Mouse (Mus musculus) forebrain, embryonic 15.5 days (tissue): Measurements from ENCODE around the gene Psap. TPM values are rescaled to one million over a fixed set of nuclear protein-coding genes. Genes with fewer than 3 reads are reported as not detected.

ENCODE experiments used
- ATAC-seq: fragments of 200-750 bp; cut with Nextera tagmentation; replicated peaks from 2 replicates; pipeline ENCODE4 v1.8.0; 2017; ENCODE audit warnings: mild to moderate bottlenecking, moderate TSS enrichment, moderate library complexity
- H3K27ac ChIP-seq: fragments of 300-500 bp; sonication (generic); replicated peaks from 2 replicates; pipeline ENCODE4 v1.5.1; 2015; ENCODE audit warnings: mild to moderate bottlenecking, inconsistent platforms
- H3K27me3 ChIP-seq: fragments of 300-500 bp; sonication (generic); 2 replicates; pipeline ENCODE4 v1.6.1; 2015; ENCODE audit warnings: inconsistent platforms
- H3K36me3 ChIP-seq: fragments of 300-500 bp; sonication (generic); 2 replicates; pipeline ENCODE4 v1.6.1; 2015; ENCODE audit warnings: mild to moderate bottlenecking, inconsistent platforms
- H3K4me1 ChIP-seq: fragments of 300-500 bp; sonication (generic); 2 replicates; pipeline ENCODE4 v1.6.1; 2015; ENCODE audit warnings: inconsistent platforms
- H3K4me2 ChIP-seq: fragments of 300-500 bp; sonication (generic); replicated peaks from 2 replicates; pipeline ENCODE4 v1.6.1; 2015; ENCODE audit warnings: mild to moderate bottlenecking, inconsistent platforms
- H3K4me3 ChIP-seq: fragments of 300-500 bp; sonication (generic); 2 replicates; pipeline ENCODE4 v1.5.1; 2015; ENCODE audit warnings: mild to moderate bottlenecking, inconsistent platforms
- H3K9ac ChIP-seq: fragments of 300-500 bp; sonication (generic); replicated peaks from 2 replicates; pipeline ENCODE4 v1.6.1; 2015; ENCODE audit warnings: mild to moderate bottlenecking, inconsistent platforms
- H3K9me3 ChIP-seq: fragments of 300-500 bp; sonication (generic); 2 replicates; pipeline ENCODE4 v1.6.1; 2016; ENCODE audit warnings: inconsistent platforms
- WGBS: fragments of 180-500 bp; shearing (Covaris S2); methylation state at CpG from one replicate; pipeline ENCODE4 v1.1.7; 2015; ENCODE audit warnings: mixed read lengths; 5-methylcytosine and 5-hydroxymethylcytosine counted together
- polyA plus RNA-seq: library from polyadenylated mRNA; unstranded; fragments of >200 nt; fragmentation: Nextera tagmentation; extraction: Ambion mirVana; gene quantifications from 2 replicates; pipeline ENCODE4 v1.2.1, GENCODE M21; 2015

The Psap gene
- polyA plus RNA-seq, 1 experiment from 2014 or later: 169 TPM

GRCm38 (mm10) chr10:60282116-60283014 lies 4.9 kb downstream of the Psap start:
- H3K4me1 ChIP-seq: peaks cover 91% of the 10 kb centered on the region
- ATAC-seq: no peak
- whole genome bisulfite sequencing: 67% methylated on average over 10 of the region's 10 CpGs
- no peak overlapping the region for H3K9ac ChIP-seq
- no peaks in the 10 kb centered on the region for H3K36me3 ChIP-seq
- H3K27ac ChIP-seq: 0 out of 2 replicates have a peak overlapping the region, but pooled peaks have one; percentile 9
- no peak overlapping the region for H3K4me3 ChIP-seq
- H3K4me2 ChIP-seq: no peak overlapping the region
- H3K27me3 ChIP-seq: no peaks in the 10 kb centered on the region
- no peaks in the 10 kb centered on the region for H3K9me3 ChIP-seq

GRCm38 (mm10) chr10:60284248-60284647 lies 6.8 kb downstream of the Psap start:
- H3K36me3 ChIP-seq: no peaks in the 10 kb centered on the region
- no peaks in the 10 kb centered on the region for H3K27me3 ChIP-seq
- ATAC-seq: no peak
- peaks cover 92% of the 10 kb centered on the region for H3K4me1 ChIP-seq
- no peaks in the 10 kb centered on the region for H3K9me3 ChIP-seq
- H3K4me2 ChIP-seq: 0 out of 2 replicates have a peak overlapping the region, but pooled peaks have one; percentile 43
- H3K4me3 ChIP-seq: no peak overlapping the region
- 48% methylated on average over 6 of the region's 6 CpGs for WGBS
- H3K9ac ChIP-seq: no peak overlapping the region
- H3K27ac ChIP-seq: peak overlapping the region; percentile 81

- H3K27ac ChIP-seq: peak overlapping the region; percentile 81
- WGBS: 36% methylated on average over 8 of the region's 8 CpGs
Measured at GRCm38 (mm10) chr10:60284676-60285111, 7.3 kb downstream of the Psap start.

GRCm38 (mm10) chr10:60285183-60285582 lies 7.8 kb downstream of the Psap start:
- Histone ChIP-seq H3K4me3 (peak overlapping the region; percentile 19), H3K27me3 (no peaks in the 10 kb centered on the region), H3K4me2 (peak overlapping the region; percentile 43), H3K9me3 (no peaks in the 10 kb centered on the region), H3K4me1 (peaks cover 89% of the 10 kb centered on the region), H3K36me3 (no peaks in the 10 kb centered on the region), H3K27ac (peak overlapping the region; percentile 81), H3K9ac (peak overlapping the region; percentile 6; the same call in 1 of the 2 replicates)
- 32% methylated on average over 8 of the region's 8 CpGs for WGBS
- peak; percentile 44 for ATAC-seq

More at GRCm38 (mm10) chr10:60284676-60285111, 7.3 kb downstream of the Psap start:
- H3K27me3 ChIP-seq: no peaks in the 10 kb centered on the region
- peaks cover 89% of the 10 kb centered on the region for H3K4me1 ChIP-seq
- no peaks in the 10 kb centered on the region for H3K9me3 ChIP-seq
- no peak overlapping the region for H3K9ac ChIP-seq
- H3K4me2 ChIP-seq: peak overlapping the region; percentile 43
- ATAC-seq: 0 out of 2 replicates have a peak, but pooled peaks have one; percentile 8
- H3K36me3 ChIP-seq: no peaks in the 10 kb centered on the region
- H3K4me3 ChIP-seq: no peak overlapping the region

- no peaks in the 10 kb centered on the region for H3K9me3 ChIP-seq
- ATAC-seq: peak; percentile 88
- H3K9ac ChIP-seq: peak overlapping the region; percentile 6; the same call in 1 of the 2 replicates
- H3K36me3 ChIP-seq: no peaks in the 10 kb centered on the region
- H3K4me2 ChIP-seq: peak overlapping the region; percentile 43
- H3K27me3 ChIP-seq: no peaks in the 10 kb centered on the region
- H3K4me1 ChIP-seq: peaks cover 83% of the 10 kb centered on the region
- peak overlapping the region; percentile 81 for H3K27ac ChIP-seq
- peak overlapping the region; percentile 19 for H3K4me3 ChIP-seq
- WGBS: 16% methylated on average over 14 of the region's 14 CpGs
Measured at GRCm38 (mm10) chr10:60285676-60286372, 8.4 kb downstream of the Psap start.

GRCm38 (mm10) chr10:60286546-60286945 lies 9.1 kb downstream of the Psap start:
- Histone ChIP-seq H3K9me3 (no peaks in the 10 kb centered on the region), H3K27ac (peak overlapping the region; percentile 81), H3K4me2 (no peak overlapping the region; the same call in 1 of the 2 replicates), H3K27me3 (no peaks in the 10 kb centered on the region), H3K4me1 (peaks cover 76% of the 10 kb centered on the region), H3K4me3 (no peak overlapping the region), H3K9ac (no peak overlapping the region), H3K36me3 (no peaks in the 10 kb centered on the region)
- ATAC-seq: no peak
- 84% methylated on average over 7 of the region's 7 CpGs for WGBS

GRCm38 (mm10) chr10:60287161-60287560 lies 9.7 kb downstream of the Psap start:
- no peak for ATAC-seq
- Histone ChIP-seq H3K4me3 (no peak overlapping the region), H3K27ac (0 out of 2 replicates have a peak overlapping the region, but pooled peaks have one; percentile 81), H3K4me1 (peaks cover 70% of the 10 kb centered on the region), H3K9me3 (no peaks in the 10 kb centered on the region), H3K27me3 (no peaks in the 10 kb centered on the region), H3K4me2 (no peak overlapping the region), H3K9ac (no peak overlapping the region), H3K36me3 (no peaks in the 10 kb centered on the region)
- WGBS: 85% methylated on average over 4 of the region's 4 CpGs

GRCm38 (mm10) chr10:60287726-60288125 lies 10.3 kb downstream of the Psap start:
- H3K9me3 ChIP-seq: no peaks in the 10 kb centered on the region
- no peak for ATAC-seq
- H3K4me1 ChIP-seq: peaks cover 64% of the 10 kb centered on the region
- H3K36me3 ChIP-seq: peaks cover 3% of the 10 kb centered on the region
- H3K27me3 ChIP-seq: no peaks in the 10 kb centered on the region
- H3K27ac ChIP-seq: no peak overlapping the region
- no peak overlapping the region for H3K9ac ChIP-seq
- 84% methylated on average over 2 of the region's 2 CpGs for WGBS
- no peak overlapping the region for H3K4me2 ChIP-seq
- no peak overlapping the region for H3K4me3 ChIP-seq

GRCm38 (mm10) chr10:60289216-60289615 lies 11.8 kb downstream of the Psap start:
- H3K4me1 ChIP-seq: peaks cover 52% of the 10 kb centered on the region

GRCm38 (mm10) chr10:60290026-60290738 lies 12.8 kb downstream of the Psap start:
- no peak for ATAC-seq
- H3K4me1 ChIP-seq: peaks cover 42% of the 10 kb centered on the region
- no peak overlapping the region for H3K9ac ChIP-seq

More at GRCm38 (mm10) chr10:60289216-60289615, 11.8 kb downstream of the Psap start:
- Histone ChIP-seq H3K9me3 (no peaks in the 10 kb centered on the region), H3K4me3 (no peak overlapping the region), H3K27me3 (no peaks in the 10 kb centered on the region), H3K27ac (no peak overlapping the region), H3K9ac (no peak overlapping the region), H3K36me3 (peaks cover 18% of the 10 kb centered on the region), H3K4me2 (no peak overlapping the region)
- ATAC-seq: no peak
- 87% methylated on average over 8 of the region's 8 CpGs for WGBS

GRCm38 (mm10) chr10:60290739-60291110 lies 13.3 kb downstream of the Psap start:
- ATAC-seq: no peak
- H3K9me3 ChIP-seq: no peaks in the 10 kb centered on the region
- H3K4me1 ChIP-seq: peaks cover 36% of the 10 kb centered on the region
- no peak overlapping the region for H3K4me2 ChIP-seq
- no peak overlapping the region for H3K4me3 ChIP-seq
- H3K27me3 ChIP-seq: no peaks in the 10 kb centered on the region
- no peak overlapping the region for H3K9ac ChIP-seq
- 86% methylated on average over 8 of the region's 8 CpGs for WGBS
- H3K36me3 ChIP-seq: peaks cover 31% of the 10 kb centered on the region
- no peak overlapping the region for H3K27ac ChIP-seq

More at GRCm38 (mm10) chr10:60290026-60290738, 12.8 kb downstream of the Psap start:
- Histone ChIP-seq H3K27me3 (no peaks in the 10 kb centered on the region), H3K27ac (no peak overlapping the region), H3K9me3 (no peaks in the 10 kb centered on the region), H3K4me3 (no peak overlapping the region), H3K4me2 (no peak overlapping the region), H3K36me3 (peaks cover 26% of the 10 kb centered on the region)
- 74% methylated on average over 7 of the region's 7 CpGs for WGBS
